ENCODE assay signal across 8 mouse cellular contexts in the genomic region with DNA sequence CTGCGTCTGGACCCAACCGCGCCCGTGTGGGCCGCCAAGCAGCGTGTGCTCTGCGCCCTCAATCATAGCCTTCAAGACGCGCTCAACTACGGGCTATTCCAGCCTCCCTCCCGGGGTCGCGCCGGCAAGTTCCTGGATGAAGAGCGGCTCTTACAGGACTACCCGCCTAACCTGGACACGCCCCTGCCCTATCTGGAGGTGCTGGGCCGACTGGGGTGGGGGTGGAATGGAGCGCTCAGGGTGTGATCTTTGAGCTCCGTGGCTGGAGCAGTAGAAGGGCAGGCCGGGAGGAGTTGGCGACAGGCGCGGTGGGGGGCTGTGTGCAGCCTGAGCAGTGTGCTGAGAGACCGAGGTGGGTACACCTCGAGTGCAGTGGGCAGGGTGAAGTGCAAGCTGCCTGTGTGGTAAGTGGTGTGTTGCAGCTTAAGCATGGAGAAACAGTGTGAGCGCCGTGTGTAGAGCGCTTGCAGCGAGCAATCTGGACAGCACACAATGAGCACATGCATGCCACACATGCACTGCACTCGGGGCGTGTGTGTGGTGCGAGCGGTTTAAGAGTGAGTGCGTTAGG. TPM values are rescaled to one million over a fixed set of nuclear protein-coding genes. Genes with fewer than 3 reads are reported as not detected.
DNase-seq lines count a peak whose midpoint lies in the region; ATAC-seq and TF ChIP-seq lines count a peak whose summit lies in the region.

No protein-coding gene starts in this region.

- no peaks in the 10 kb centered on the region for H3K9me3 ChIP-seq in lung, postnatal 0 days (ENCODE audit: low read length)
- no peaks in the 10 kb centered on the region for H3K9me3 ChIP-seq in forebrain, postnatal 0 days (ENCODE audit: low read length)
- no peaks in the 10 kb centered on the region for H3K9me3 ChIP-seq in stomach, embryonic 15.5 days

- ATAC-seq in lung, postnatal 0 days, result no peak
- ATAC-seq in forebrain, postnatal 0 days, result peak; percentile 38
- peak; percentile 57 for ATAC-seq in stomach, embryonic 15.5 days (ENCODE audit: insufficient read depth, low FRiP score, low read depth)

- H3K4me1 ChIP-seq in lung, postnatal 0 days (ENCODE audit: insufficient read depth, low read depth, low read length), result no peaks in the 10 kb centered on the region
- peaks cover 9% of the 10 kb centered on the region for H3K4me1 ChIP-seq in forebrain, postnatal 0 days (ENCODE audit: insufficient read depth)
- no peaks in the 10 kb centered on the region; the same call in 1 of the 2 replicates for H3K4me1 ChIP-seq in liver, adult 2 months (ENCODE audit: control insufficient read depth, insufficient read depth, low read length)
- peaks cover 10% of the 10 kb centered on the region; the same call in 1 of the 2 replicates for H3K4me1 ChIP-seq in stomach, embryonic 15.5 days

- WGBS in lung, postnatal 0 days, result 1% methylated on average over 35 of the region's 35 CpGs
- WGBS in forebrain, postnatal 0 days, result 2% methylated on average over 35 of the region's 35 CpGs
- 9% methylated on average over 35 of the region's 35 CpGs for WGBS in liver, adult 2 months
- 4% methylated on average over 35 of the region's 35 CpGs for whole genome bisulfite sequencing in stomach, embryonic 15.5 days

- H3K9ac ChIP-seq in lung, postnatal 0 days (replicated peaks; ENCODE audit: low read depth), result no peak overlapping the region
- peak overlapping the region; percentile 77 for H3K9ac ChIP-seq in forebrain, postnatal 0 days
- peak overlapping the region; percentile 29 for H3K9ac ChIP-seq in liver, adult 2 months (ENCODE audit: low read depth, low read length)
- H3K9ac ChIP-seq in stomach, embryonic 15.5 days, result peak overlapping the region; percentile 33

- no peak for TF ChIP-seq EP300 in lung, postnatal 0 days (IDR thresholded peaks at IDR 0.05)

- H3K4me3 ChIP-seq in lung, postnatal 0 days (ENCODE audit: low read depth, low read length), result peak overlapping the region; percentile 63
- H3K4me3 ChIP-seq in forebrain, postnatal 0 days (ENCODE audit: low read depth, low read length), result peak overlapping the region; percentile 84
- H3K4me3 ChIP-seq in liver, adult 2 months (ENCODE audit: insufficient read depth, low read depth, low read length), result peak overlapping the region; percentile 59
- peak overlapping the region; percentile 74 for H3K4me3 ChIP-seq in stomach, embryonic 15.5 days (replicated peaks)

- peak overlapping the region; percentile 94 for H3K4me2 ChIP-seq in lung, postnatal 0 days (replicated peaks; ENCODE audit: low read depth, low read length)
- H3K4me2 ChIP-seq in forebrain, postnatal 0 days (ENCODE audit: low read depth), result peak overlapping the region; percentile 92
- peak overlapping the region; percentile 93 for H3K4me2 ChIP-seq in stomach, embryonic 15.5 days

- peaks cover 8% of the 10 kb centered on the region; the same call in 1 of the 2 replicates for H3K27me3 ChIP-seq in lung, postnatal 0 days (replicated peaks; ENCODE audit: insufficient read depth, low read length)
- H3K27me3 ChIP-seq in forebrain, postnatal 0 days (ENCODE audit: insufficient read depth, low read length), result 0 out of 2 replicates have a peak, but pooled peaks cover 3% of the 10 kb centered on the region
- peaks cover 18% of the 10 kb centered on the region for H3K27me3 ChIP-seq in liver, adult 2 months (ENCODE audit: control insufficient read depth, insufficient read depth, low read length)
- H3K27me3 ChIP-seq in stomach, embryonic 15.5 days (replicated peaks), result peaks cover 14% of the 10 kb centered on the region; the same call in 1 of the 2 replicates

- no peaks in the 10 kb centered on the region for H3K79me2 ChIP-seq in liver, adult 2 months (ENCODE audit: control insufficient read depth, insufficient read depth, low read length)

- TF ChIP-seq CTCF in lung, postnatal 0 days (IDR thresholded peaks at IDR 0.05), result no peak
- TF ChIP-seq CTCF in forebrain, postnatal 0 days (IDR thresholded peaks at IDR 0.05; ENCODE audit: low read depth), result no peak
- TF ChIP-seq CTCF in liver, adult 2 months (IDR thresholded peaks at IDR 0.05; ENCODE audit: low read depth, low read length), result no peak

- peak; percentile 13 for DNase-seq in lung, postnatal 0 days (ENCODE audit: low spot score)
- DNase-seq in lung, postnatal 25 days (ENCODE audit: low spot score), result no peak
- peak; percentile 71 for DNase-seq in cerebellum, adult 9-11 months
- peak; percentile 68 for DNase-seq in forebrain, postnatal 0 days
- no peak for DNase-seq in liver, adult 2 months (ENCODE audit: extremely low read depth, low read depth, low spot score)
- DNase-seq in adrenal gland, adult 18-20 months (ENCODE audit: low spot score in 2 of 2), result no peak
- no peak for DNase-seq in right cerebral cortex, postnatal 14 days

- H3K36me3 ChIP-seq in lung, postnatal 0 days (ENCODE audit: insufficient read depth, low read length), result peaks cover 4% of the 10 kb centered on the region; the same call in 1 of the 2 replicates
- peaks cover 23% of the 10 kb centered on the region for H3K36me3 ChIP-seq in forebrain, postnatal 0 days (ENCODE audit: insufficient read depth)
- no peaks in the 10 kb centered on the region for H3K36me3 ChIP-seq in liver, adult 2 months (ENCODE audit: control insufficient read depth, insufficient read depth, low read length)
- no peaks in the 10 kb centered on the region for H3K36me3 ChIP-seq in stomach, embryonic 15.5 days

- TF ChIP-seq POLR2A in liver, adult 2 months (IDR thresholded peaks at IDR 0.05; ENCODE audit: extremely low read depth, insufficient read depth, low read length), result no peak

- H3K27ac ChIP-seq in lung, postnatal 0 days (ENCODE audit: low read length), result no peak overlapping the region
- H3K27ac ChIP-seq in forebrain, postnatal 0 days (ENCODE audit: low read depth, low read length), result peak overlapping the region; percentile 87
- no peak overlapping the region for H3K27ac ChIP-seq in liver, adult 2 months (replicated peaks; ENCODE audit: insufficient read depth, low read depth, low read length)
- H3K27ac ChIP-seq in stomach, embryonic 15.5 days, result no peak overlapping the region

RNA-seq across cellular contexts. Expression of a gene that starts 0.9 kb away (rescaled TPM):
- polyA plus RNA-seq in lung, postnatal 0 days (2015; fragmentation: Nextera tagmentation; extraction: Ambion mirVana), result 1.8 and 2.2 TPM in 2 replicates
- total RNA-seq in forebrain, postnatal 0 days (2014; rRNA removed), result 38.9 and 42.4 TPM in 2 replicates
- polyA plus RNA-seq in forebrain, postnatal 0 days (2015; fragmentation: Nextera tagmentation; extraction: Ambion mirVana), result 5.9 and 10.6 TPM in 2 replicates
- 1.5 and 3.2 TPM in 2 replicates for total RNA-seq in liver, adult 2 months (2014; rRNA removed)
- polyA plus RNA-seq in liver, adult 2 months (2012; rRNA removed), result 2.7 and 3.9 TPM in 2 replicates
- 1.7 and 1.9 TPM in 2 replicates for polyA plus RNA-seq in stomach, embryonic 15.5 days (2015; fragmentation: Nextera tagmentation; extraction: Ambion mirVana)
- total RNA-seq in adrenal gland, adult 18-20 months (2021), result 10 to 100 TPM; 28.8 to 32.5 TPM

RNA-seq across cellular contexts. Expression of a gene that starts 23.1 kb away (rescaled TPM):
- 22.4 and 23.3 TPM in 2 replicates for polyA plus RNA-seq in lung, postnatal 0 days (2015; fragmentation: Nextera tagmentation; extraction: Ambion mirVana)
- 24.5 and 32.4 TPM in 2 replicates for total RNA-seq in forebrain, postnatal 0 days (2014; rRNA removed)
- 25.4 and 29.0 TPM in 2 replicates for polyA plus RNA-seq in forebrain, postnatal 0 days (2015; fragmentation: Nextera tagmentation; extraction: Ambion mirVana)
- 4.2 and 6.7 TPM in 2 replicates for total RNA-seq in liver, adult 2 months (2014; rRNA removed)
- polyA plus RNA-seq in liver, adult 2 months (2012; rRNA removed), result 18.2 and 29.1 TPM in 2 replicates
- 18.8 TPM in 2 replicates for polyA plus RNA-seq in stomach, embryonic 15.5 days (2015; fragmentation: Nextera tagmentation; extraction: Ambion mirVana)
- total RNA-seq in adrenal gland, adult 18-20 months (2021), result 10 to 100 TPM; 18.2 to 26.5 TPM

RNA-seq across cellular contexts. Expression of a gene that starts 46.6 kb away (rescaled TPM):
- 0.06 and 0.14 TPM in 2 replicates for polyA plus RNA-seq in lung, postnatal 0 days (2015; fragmentation: Nextera tagmentation; extraction: Ambion mirVana)
- total RNA-seq in forebrain, postnatal 0 days (2014; rRNA removed), result 95.3 and 95.8 TPM in 2 replicates
- polyA plus RNA-seq in forebrain, postnatal 0 days (2015; fragmentation: Nextera tagmentation; extraction: Ambion mirVana), result 57.8 and 70.9 TPM in 2 replicates
- not detected in 2 replicates for total RNA-seq in liver, adult 2 months (2014; rRNA removed)
- 0.01 TPM in 1 of 2 replicates, not detected in the other for polyA plus RNA-seq in liver, adult 2 months (2012; rRNA removed)
- 3.7 and 3.8 TPM in 2 replicates for polyA plus RNA-seq in stomach, embryonic 15.5 days (2015; fragmentation: Nextera tagmentation; extraction: Ambion mirVana)
- total RNA-seq in adrenal gland, adult 18-20 months (2021), result 10 to 100 TPM in 1 of 2 experiments, 1 to 10 TPM in 1; 8.1 to 10.9 TPM

Comparison
In these comparisons a context has a peak if more than half of its experiments do, and no peak if none do; other contexts are left out.
1. DNase-seq: peak in lung, postnatal 0 days (single experiment), cerebellum, adult 9-11 months (single experiment) and forebrain, postnatal 0 days (single experiment); none in lung, postnatal 25 days (single experiment), liver, adult 2 months (single experiment), adrenal gland, adult 18-20 months (0 of 2) and right cerebral cortex, postnatal 14 days (single experiment).
2. RNA of a gene that starts 46.6 kb away (polyA plus RNA-seq): 57.8 to 70.9 TPM in forebrain, postnatal 0 days; 3.7 to 3.8 TPM in stomach, embryonic 15.5 days, 0.06 to 0.14 TPM in lung, postnatal 0 days and 0.01 TPM in liver, adult 2 months; every median in the first group is over 10 times any median in the second.
3. Peak in every context shown above with its lines, with median percentiles within 50 percentile points of each other: H3K4me2 ChIP-seq and H3K4me3 ChIP-seq.